Mouse (Mus musculus) CD4-positive helper T cell, adult 2 months (primary cell): ENCODE data around the gene Tmed6.
"Not testable (repeated sequence)": the region's sequence is repeated elsewhere in the genome, so short reads cannot be mapped to it uniquely, and the experiment has no call there.

Experiments
- DNase-seq: peaks from one replicate; pipeline ENCODE4 v3.0.0-alpha.2; 2012; ENCODE audit warnings: low read depth, missing footprints, low spot score

Tmed6 gene

GRCm38 (mm10) chr8:107065511-107066496 is at the start of gene Tmed6:
TSS of gene Tmed6 (minus strand) at chr8:107065644.
- no peak for DNase-seq

- DNase-seq = no peak
Measured at GRCm38 (mm10) chr8:107115008-107115320, 49.5 kb upstream of the Tmed6 start.

- peak; percentile 66 for DNase-seq
Measured at GRCm38 (mm10) chr8:107114150-107115007, 48.9 kb upstream of the Tmed6 start.

DNA sequence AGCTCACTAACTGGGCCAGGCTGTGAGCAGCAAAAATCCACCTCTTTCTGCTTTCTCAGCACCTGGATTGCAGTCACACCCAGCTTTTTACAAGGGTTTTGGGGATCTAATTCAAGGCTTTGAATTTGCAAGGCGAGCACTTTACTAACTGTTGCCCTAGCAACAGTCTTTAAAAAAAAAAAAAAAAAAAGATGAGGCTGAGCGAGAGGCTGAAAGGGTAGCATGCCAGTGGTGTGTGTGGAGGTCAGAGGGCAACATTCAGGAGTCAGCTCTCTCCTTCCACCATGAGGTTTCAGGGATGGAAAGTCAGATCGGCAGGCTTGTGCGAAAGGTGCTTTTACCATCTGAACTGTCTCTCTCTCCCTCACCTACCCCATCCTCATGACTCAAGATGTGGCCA is 47.8 kb upstream of the Tmed6 start:
- no peak for DNase-seq

DNA sequence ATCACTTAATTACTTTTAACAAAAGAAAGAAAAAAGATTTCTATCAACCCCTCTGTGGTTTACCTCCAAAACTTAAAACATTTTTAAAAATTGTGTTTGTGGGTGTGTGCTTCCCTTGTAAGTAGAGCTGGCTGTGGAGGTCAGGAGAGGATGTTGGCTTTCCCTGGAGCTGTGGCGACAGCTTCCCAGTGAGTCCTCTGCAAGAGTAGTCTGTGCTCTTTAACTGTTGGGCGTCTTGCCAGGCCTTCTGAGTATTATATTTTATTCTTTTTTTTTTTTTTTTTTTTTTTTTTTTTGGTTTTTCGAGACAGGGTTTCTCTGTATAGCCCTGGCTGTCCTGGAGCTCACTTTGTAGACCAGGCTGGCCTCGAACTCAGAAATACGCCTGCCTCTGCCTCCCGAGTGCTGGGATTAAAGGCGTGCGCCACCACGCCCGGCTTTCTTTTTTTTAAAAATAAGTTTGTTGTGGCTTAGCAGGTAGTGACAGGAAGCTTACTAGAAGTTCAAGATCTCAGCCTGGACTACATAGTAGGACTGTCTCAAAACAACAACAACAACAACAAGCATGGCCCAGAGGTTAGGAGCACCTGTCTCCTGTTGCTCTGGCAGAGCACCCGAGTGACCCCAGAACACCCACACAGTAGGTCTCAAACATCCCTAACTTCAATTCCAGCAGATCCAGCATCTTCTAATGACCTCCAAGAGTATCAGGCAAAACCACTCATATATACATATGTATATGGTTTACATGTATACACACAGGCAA is 46.1 kb upstream of the Tmed6 start:
- DNase-seq = no peak

- DNase-seq = no peak
Measured at GRCm38 (mm10) chr8:107110629-107111330, 45.3 kb upstream of the Tmed6 start.

DNA sequence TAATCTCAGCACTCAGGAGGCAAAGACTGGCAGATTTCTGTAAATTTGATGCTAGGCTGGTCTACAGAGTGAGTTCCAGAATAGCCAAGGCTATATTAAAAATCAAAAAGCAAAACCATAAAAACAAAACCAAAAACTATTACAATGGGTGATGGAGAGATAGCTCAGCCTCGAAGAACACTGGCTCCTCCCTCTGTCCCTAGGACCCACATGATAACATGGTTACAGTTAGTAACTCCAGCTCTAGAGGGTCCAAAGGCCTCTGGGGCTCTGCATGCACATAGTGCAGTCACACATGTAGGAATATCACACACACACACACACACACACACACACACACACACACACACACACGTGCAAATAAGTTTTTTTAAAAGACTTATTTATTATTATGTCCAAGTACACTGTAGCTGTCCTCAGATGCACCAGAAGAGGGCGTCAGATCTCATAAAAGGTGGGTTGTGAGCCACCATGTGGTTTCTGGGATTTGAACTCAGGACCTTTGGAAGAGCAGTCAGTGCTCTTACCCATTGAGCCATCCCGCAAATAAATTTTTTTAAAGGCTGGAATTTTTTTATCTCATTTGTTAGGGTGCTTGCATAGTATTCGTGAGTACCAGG is 44.5 kb upstream of the Tmed6 start:
- DNase-seq = no peak

GRCm38 (mm10) chr8:107108978-107109720 is 43.7 kb upstream of the Tmed6 start:
- no peak for DNase-seq

DNA sequence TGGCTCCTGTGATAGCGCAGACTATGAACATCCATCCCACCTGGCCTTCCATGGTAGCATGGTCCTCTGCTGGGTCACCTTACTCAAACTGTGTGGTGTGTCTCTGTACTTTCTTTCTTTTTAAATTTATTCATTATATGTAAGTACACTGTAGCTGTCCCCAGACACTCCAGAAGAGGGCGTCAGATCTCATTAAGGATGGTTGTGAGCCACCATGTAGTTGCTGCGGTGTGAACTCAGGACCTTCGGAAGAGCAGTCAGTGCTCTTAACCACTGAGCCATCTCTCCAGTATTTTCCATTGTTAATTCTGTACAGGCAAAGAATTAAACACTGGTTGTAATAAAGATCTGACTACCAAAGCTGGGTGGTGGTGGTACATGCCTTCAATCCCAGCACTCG is 42.6 kb upstream of the Tmed6 start:
- not testable (repeated sequence) for DNase-seq

DNA sequence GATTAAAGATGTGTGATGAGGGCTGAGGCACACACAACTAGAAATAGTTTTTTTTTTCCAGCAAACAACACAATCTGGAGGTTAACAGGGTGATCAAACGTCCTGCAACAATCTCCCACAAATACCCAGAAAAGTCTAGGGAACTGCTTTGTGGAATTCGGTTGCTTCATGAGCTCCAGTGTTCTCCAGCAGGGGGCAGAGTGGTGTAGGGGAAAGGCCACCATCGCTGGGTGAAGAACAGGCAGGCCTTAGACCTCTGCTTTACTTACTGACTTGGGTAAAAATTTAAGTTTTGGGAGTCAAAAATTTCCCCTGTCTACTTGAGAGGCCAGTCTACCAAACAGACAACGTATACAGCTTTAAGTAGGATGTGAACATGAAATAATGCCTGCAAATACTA is 39.1 kb upstream of the Tmed6 start:
- peak; percentile 47 for DNase-seq

- no peak for DNase-seq
Measured at GRCm38 (mm10) chr8:107100635-107101034, 35.2 kb upstream of the Tmed6 start.

DNA sequence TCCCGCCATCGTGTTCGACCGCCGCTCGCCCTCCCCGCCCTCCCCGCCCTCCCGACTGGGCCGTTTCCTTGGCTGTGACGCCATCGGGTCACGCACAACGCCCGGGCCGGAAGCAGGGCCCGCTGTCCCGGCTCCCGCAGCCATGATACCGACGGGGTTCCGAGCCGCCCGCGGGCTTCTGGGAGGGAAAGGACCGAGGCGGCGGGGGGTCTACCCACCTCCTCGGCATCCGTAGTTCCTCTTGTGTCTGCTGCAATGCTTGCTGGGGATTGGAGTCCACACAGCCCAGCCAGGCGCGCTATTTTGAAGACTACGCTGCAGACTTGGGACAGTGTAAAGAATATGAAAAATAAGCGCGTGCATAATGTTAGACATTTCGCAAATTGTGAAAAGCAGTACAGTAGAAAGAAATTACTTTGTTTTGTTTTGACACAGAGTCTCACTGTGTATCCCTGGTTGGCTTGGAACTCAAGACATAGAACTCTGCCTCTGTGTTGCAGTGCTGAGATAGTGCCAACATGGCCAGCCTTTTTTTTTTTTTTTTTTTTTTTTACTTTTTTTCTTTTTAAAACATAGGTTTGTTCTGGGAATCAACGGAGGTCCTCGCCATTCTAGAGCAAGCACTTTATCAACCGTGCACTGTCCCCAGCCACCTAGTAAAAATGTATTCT is 31.1 kb upstream of the Tmed6 start, which contains the start of gene Terf2:
Gene Terf2 (minus strand): TSS at position 182 of the 671 bp plus-strand sequence.
- peak; percentile 95 for DNase-seq

DNA sequence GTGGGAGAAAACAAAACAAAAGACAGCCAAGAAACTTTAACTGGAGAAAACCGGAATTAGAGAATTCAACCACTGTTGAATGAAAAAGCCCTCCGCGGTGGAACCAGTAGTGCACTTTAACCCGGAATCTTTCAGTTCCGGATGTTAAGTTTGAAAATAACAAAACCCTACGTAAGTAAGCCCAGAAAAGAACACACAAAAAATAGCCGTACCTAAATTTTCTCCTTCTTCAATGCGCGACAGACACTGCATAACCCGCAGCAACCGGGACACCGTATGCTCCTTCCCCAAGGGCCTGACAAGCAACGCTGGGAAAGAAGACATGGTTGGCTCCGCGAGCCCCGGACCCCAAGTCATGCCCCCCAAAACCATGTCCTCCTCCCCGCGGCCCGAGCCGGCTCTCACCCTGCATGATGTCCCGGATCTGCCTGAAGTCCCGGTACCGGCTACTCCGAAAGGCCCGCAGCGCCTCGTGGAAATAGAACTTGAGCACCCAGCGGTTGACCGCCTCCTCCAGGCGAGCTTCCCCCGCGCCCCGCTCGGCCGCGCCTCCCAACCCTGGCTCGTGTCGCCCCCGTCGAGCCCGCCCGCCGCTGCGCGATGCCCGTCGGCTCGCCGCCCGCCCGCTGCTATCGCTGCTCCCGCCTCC is 30.4 kb upstream of the Tmed6 start:
- DNase-seq = peak; percentile 71

GRCm38 (mm10) chr8:107090531-107090930 is 25.1 kb upstream of the Tmed6 start:
- DNase-seq = no peak

DNA sequence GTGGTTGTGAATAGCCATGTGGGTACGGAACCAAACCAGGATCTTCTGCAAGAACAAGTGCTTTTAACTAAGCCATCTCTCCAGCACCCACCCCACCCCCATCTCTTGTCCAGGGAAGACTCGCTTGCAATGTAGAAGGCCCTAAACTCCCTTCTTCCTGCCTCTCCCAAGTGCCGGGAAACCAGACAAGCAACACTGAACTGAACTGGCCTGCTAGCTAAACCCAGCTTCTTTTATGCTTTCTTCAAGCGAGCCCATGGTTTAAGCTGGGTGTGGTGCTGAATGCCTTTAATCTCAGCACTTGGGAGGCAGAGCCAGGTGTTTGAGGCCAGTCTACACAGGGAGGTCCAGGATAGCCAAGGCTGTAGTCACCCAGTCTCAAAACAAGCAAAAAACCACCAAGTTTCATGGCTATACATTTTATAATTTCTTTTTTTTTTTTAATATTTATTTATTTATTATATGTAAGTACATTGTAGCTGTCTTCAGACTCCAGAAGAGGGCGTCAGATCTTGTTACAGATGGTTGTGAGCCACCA is 23.2 kb upstream of the Tmed6 start:
- no peak for DNase-seq

DNA sequence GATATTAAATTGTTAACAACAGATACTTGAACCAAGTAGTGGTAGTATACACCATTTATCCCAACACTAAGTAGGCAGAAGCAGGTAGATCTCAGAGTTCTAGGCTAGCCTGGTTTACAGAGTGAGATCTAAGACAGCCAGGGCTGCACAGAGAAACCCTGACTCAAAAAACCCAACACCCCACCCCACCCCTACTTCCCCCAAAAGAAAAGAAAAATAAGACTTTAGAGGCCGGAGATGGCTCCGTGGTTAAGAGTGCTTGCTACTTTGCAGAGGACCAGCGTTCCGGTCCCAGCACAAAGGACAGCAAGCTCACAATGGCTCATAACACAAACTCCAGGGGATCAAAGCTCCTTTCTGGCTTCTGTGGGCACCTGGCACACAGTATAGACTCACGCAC is 20.6 kb upstream of the Tmed6 start:
- DNase-seq = no peak

DNA sequence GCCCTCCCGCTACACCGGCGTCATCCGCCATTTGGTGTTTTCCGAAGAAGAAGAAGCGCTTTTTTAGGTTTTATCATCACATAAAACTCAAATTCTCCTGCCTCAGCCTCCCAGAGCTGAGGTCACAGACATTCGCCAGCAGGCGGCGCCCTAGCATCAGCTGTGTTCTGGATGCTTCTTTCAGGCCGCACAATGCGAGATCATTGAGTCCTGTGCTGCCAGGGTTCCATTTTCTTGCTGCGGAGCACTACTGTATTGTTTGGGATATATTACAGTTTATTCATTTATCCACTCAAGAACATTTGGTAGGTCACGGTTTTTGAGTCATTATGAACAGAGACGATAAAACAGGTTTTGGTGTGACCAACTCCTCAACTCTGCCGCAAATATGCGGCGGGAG is 19.9 kb upstream of the Tmed6 start:
- DNase-seq = peak; percentile 23

- DNase-seq = no peak
Measured at GRCm38 (mm10) chr8:107076239-107076888, 10.9 kb upstream of the Tmed6 start.
